Mouse (Mus musculus): Measurements from ENCODE around the gene Itgb7. TPM values are rescaled to one million over a fixed set of nuclear protein-coding genes. Genes with fewer than 3 reads are reported as not detected.
A peak's percentile ranks its signal among the peaks of the same experiment; 100 is the strongest.

Itgb7 gene
- polyA plus RNA-seq, 1 experiment from 2014 or later: 5.6 TPM

- 32% methylated on average over 8 of the region's 8 CpGs for WGBS
- peak overlapping the region; percentile 19; the same call in 1 of the 2 replicates for H3K27ac ChIP-seq (ENCODE audit: low read length)
- peaks cover 21% of the 10 kb centered on the region for H3K36me3 ChIP-seq (ENCODE audit: control insufficient read depth, insufficient read depth, low read length)
These were observed 26.0 kb downstream of the Itgb7 start for GRCm38 (mm10) chr15:102205779-102206178.

DNA sequence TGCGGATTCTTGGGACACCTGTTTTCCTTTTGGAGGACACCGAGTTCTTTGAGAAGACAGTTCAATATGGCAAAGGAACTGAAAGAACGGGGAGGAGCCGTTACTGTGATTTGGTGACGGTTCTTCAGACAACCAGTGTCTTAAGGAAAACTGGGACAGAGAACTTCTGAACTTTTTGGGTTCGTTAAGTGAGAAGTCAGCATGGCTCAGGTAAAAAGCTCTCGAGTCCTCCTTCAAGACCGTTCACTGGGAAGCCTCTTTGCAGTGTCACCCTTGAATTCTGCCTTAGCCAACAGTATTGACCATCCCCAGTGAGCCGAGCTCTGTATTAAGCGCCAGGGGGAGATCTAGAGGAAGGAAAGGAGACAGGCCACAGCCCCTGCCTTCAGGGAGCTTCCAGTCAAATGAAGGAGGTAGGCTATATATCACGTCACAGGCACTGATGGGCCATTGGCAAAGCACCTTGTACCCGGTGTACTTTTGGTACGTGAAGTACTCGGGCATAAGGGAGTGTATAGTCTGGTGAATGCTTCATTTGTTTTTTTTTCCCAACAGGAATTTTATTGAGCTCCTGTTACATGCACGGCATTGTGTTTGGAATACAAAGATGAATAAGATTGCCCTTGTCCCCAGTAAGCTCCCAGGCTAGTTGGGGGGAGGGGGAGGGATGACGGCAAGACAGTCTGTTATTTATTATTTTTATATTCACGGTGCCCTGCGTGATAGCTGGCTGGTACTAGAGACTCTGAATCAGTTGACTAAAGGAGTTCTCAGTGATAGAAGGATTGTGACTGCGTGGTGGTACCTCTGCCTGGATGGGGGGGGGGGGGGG lies 26.9 kb downstream of the Itgb7 start, which contains the start of gene Csad:
Gene Csad (minus strand): TSS at position 51 of the 832 bp plus-strand sequence.
- H3K9me3 ChIP-seq (replicated peaks; ENCODE audit: control insufficient read depth, low read length): no peaks in the 10 kb centered on the region
- peak within 1 kb of the TSS; percentile 89 for H3K4me3 ChIP-seq (replicated peaks; ENCODE audit: low read length)
- no peaks in the 10 kb centered on the region for H3K27me3 ChIP-seq (ENCODE audit: control insufficient read depth, insufficient read depth, low read length)
- H3K4me2 ChIP-seq (ENCODE audit: low read depth, low read length): peak within 1 kb of the TSS; percentile 94
- H3K9ac ChIP-seq (ENCODE audit: low read length): peak within 1 kb of the TSS; percentile 99
- peaks cover 32% of the 10 kb centered on the region for H3K4me1 ChIP-seq (ENCODE audit: control insufficient read depth, insufficient read depth, low read length)
- H3K36me3 ChIP-seq (ENCODE audit: control insufficient read depth, insufficient read depth, low read length): peaks cover 18% of the 10 kb centered on the region
- no peak for ATAC-seq (ENCODE audit: insufficient read depth, low FRiP score)
- 42% methylated on average over 19 of the region's 19 CpGs for WGBS
- H3K27ac ChIP-seq (ENCODE audit: low read length): peak within 1 kb of the TSS; percentile 100

More at GRCm38 (mm10) chr15:102205779-102206178, 26.0 kb downstream of the Itgb7 start:
- peaks cover 32% of the 10 kb centered on the region for H3K4me1 ChIP-seq (ENCODE audit: control insufficient read depth, insufficient read depth, low read length)
- H3K27me3 ChIP-seq (ENCODE audit: control insufficient read depth, insufficient read depth, low read length): no peaks in the 10 kb centered on the region
- ATAC-seq (ENCODE audit: insufficient read depth, low FRiP score): no peak
- peak overlapping the region; percentile 89 for H3K4me3 ChIP-seq (replicated peaks; ENCODE audit: low read length)
- H3K9ac ChIP-seq (ENCODE audit: low read length): peak overlapping the region; percentile 99
- peak overlapping the region; percentile 94 for H3K4me2 ChIP-seq (ENCODE audit: low read depth, low read length)
- H3K9me3 ChIP-seq (replicated peaks; ENCODE audit: control insufficient read depth, low read length): no peaks in the 10 kb centered on the region

DNA sequence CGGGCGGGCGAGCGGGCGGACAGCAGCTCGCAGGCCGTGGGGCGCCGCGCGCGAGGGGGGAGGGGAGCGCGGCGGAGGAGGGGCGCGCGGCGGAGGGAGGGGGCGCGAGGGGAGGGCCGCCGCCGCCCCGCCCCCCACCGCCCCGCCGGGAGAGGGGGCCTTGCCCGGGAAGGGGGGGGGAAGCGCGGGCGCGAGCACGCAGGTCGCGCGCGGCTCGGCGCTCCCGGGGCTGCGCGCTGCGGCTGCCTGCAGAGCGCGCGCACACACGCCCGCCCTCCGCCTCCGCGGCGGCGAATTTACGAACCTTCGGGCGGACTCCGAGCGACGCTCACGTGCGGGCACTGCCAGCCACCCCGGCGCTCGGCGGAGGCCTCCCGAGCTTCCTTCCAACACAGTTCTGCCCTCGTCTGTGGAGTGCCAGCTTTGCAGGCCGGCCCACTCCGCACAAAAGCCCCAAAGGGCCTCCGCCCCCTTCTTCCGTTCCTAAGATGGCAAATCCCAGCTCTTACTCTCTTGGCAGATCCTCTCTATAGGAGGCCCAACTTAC lies 27.8 kb downstream of the Itgb7 start:
- peak; percentile 48 for ATAC-seq (ENCODE audit: insufficient read depth, low FRiP score)
- no peaks in the 10 kb centered on the region for H3K9me3 ChIP-seq (replicated peaks; ENCODE audit: control insufficient read depth, low read length)
- under 1% methylated on average over 43 of the region's 72 CpGs for WGBS

DNA sequence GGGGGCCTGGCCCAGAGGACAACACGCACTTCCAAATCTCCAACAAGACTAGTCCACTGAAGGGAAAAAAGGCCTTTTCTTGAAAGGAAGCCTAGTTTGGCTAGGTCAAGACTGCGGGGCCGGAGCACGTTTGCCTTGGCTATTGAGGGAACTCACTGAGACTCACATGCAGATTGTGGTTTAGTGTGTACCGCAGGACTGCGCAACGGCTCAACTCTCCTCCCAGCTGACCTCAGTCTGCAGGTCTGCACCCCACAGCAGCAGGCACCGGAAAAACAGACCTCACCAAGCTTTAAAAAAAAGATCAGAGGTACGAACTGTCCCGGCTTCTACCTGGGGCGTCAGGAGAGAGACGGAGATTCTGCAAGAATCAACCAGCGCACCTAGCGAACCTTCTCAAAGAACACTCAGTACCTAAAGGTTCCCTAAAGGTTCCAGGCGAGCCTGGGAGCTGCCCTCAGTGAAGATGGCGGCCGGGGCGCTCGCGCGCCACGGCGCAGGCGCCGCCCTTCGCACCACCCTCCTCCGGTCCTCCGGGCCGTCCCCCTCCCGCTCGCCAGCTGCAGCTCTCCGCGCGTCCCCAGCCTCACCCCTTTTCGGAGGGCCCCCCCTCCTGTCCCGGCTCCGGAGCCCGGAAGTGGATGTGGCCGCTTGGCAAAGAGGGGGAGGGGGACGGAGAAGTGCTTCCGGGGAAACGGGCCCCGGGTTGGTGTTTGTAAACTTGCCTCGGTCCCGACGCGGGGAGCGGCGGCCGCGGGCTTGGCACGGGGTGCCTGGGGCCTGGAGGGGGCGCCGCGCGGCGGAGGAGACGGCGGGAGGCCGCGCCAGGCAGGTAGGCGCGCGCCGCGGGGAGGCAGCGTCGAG lies 28.5 kb downstream of the Itgb7 start, which contains the start of gene Zfp740:
Gene Zfp740 (plus strand): TSS at position 279 of the 864 bp plus-strand sequence.
- ATAC-seq (ENCODE audit: insufficient read depth, low FRiP score): peak; percentile 98
- Histone ChIP-seq H3K4me2 (ENCODE audit: low read depth, low read length) (peak within 1 kb of the TSS; percentile 94), H3K4me1 (ENCODE audit: control insufficient read depth, insufficient read depth, low read length) (peaks cover 32% of the 10 kb centered on the region), H3K4me3 (replicated peaks; ENCODE audit: low read length) (peak within 1 kb of the TSS; percentile 89), H3K9me3 (replicated peaks; ENCODE audit: control insufficient read depth, low read length) (no peaks in the 10 kb centered on the region), H3K27ac (ENCODE audit: low read length) (peak within 1 kb of the TSS; percentile 100), H3K36me3 (ENCODE audit: control insufficient read depth, insufficient read depth, low read length) (peaks cover 8% of the 10 kb centered on the region), H3K27me3 (ENCODE audit: control insufficient read depth, insufficient read depth, low read length) (no peaks in the 10 kb centered on the region), H3K9ac (ENCODE audit: low read length) (peak within 1 kb of the TSS; percentile 99)
- WGBS: under 1% methylated on average over 67 of the region's 68 CpGs

More for the DNA sequence above, 27.8 kb downstream of the Itgb7 start:
- peak overlapping the region; percentile 100 for H3K27ac ChIP-seq (ENCODE audit: low read length)
- H3K4me1 ChIP-seq (ENCODE audit: control insufficient read depth, insufficient read depth, low read length): peaks cover 32% of the 10 kb centered on the region
- H3K4me3 ChIP-seq (replicated peaks; ENCODE audit: low read length): peak overlapping the region; percentile 89
- peak overlapping the region; percentile 94 for H3K4me2 ChIP-seq (ENCODE audit: low read depth, low read length)
- peaks cover 11% of the 10 kb centered on the region for H3K36me3 ChIP-seq (ENCODE audit: control insufficient read depth, insufficient read depth, low read length)
- no peaks in the 10 kb centered on the region for H3K27me3 ChIP-seq (ENCODE audit: control insufficient read depth, insufficient read depth, low read length)
- peak overlapping the region; percentile 99 for H3K9ac ChIP-seq (ENCODE audit: low read length)

DNA sequence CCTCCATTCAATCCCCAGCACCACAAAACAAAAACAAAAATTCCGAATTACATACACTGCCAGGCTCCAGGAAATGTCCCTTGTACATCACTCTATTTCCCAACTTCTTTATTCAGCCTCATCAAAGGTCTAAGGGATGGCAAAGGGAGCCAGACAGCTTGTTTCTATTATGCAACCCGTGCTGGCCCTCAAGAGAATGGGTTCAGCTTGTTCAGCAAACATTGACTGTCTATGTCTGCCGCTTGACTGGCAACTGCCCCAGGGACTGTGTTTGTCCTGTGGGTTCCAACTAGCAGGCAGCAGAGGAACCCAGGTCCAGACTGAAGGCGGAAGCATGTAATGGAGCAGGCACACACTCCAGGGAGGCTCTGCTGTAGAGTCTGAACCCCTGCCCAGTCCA lies 32.9 kb downstream of the Itgb7 start:
- WGBS: 68% methylated on average over 4 of the region's 4 CpGs
- peaks cover 7% of the 10 kb centered on the region for H3K4me1 ChIP-seq (ENCODE audit: control insufficient read depth, insufficient read depth, low read length)
- no peaks in the 10 kb centered on the region for H3K27me3 ChIP-seq (ENCODE audit: control insufficient read depth, insufficient read depth, low read length)
- H3K4me2 ChIP-seq (ENCODE audit: low read depth, low read length): no peak overlapping the region
- no peak for ATAC-seq (ENCODE audit: insufficient read depth, low FRiP score)
- H3K9ac ChIP-seq (ENCODE audit: low read length): no peak overlapping the region
- no peak overlapping the region for H3K4me3 ChIP-seq (replicated peaks; ENCODE audit: low read length)
- no peaks in the 10 kb centered on the region for H3K9me3 ChIP-seq (replicated peaks; ENCODE audit: control insufficient read depth, low read length)
- no peaks in the 10 kb centered on the region for H3K36me3 ChIP-seq (ENCODE audit: control insufficient read depth, insufficient read depth, low read length)
- no peak overlapping the region for H3K27ac ChIP-seq (ENCODE audit: low read length)

DNA sequence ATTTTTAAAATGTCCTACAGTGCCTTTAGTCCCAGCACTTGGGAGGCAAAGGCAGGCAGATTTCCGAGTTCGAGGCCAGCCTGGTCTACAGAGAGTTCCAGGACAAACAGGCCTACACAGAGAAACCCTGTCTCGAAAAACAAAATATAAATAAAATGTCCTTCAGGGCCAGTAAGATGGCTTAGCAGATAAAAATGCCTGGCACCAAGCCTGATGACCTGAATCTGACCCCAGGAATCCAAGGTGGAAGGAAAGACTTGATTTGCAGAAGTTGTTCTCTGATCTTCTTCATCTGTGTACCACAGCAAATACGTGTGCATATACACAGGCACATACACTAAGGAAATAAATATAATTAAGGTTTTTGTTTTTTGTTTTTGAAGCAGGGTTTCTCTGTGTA lies 36.4 kb downstream of the Itgb7 start:
- H3K9me3 ChIP-seq (replicated peaks; ENCODE audit: control insufficient read depth, low read length): no peaks in the 10 kb centered on the region
- H3K4me2 ChIP-seq (ENCODE audit: low read depth, low read length): no peak overlapping the region
- H3K9ac ChIP-seq (ENCODE audit: low read length): no peak overlapping the region
- H3K27me3 ChIP-seq (ENCODE audit: control insufficient read depth, insufficient read depth, low read length): no peaks in the 10 kb centered on the region
- no peak for ATAC-seq (ENCODE audit: insufficient read depth, low FRiP score)
- no peaks in the 10 kb centered on the region for H3K36me3 ChIP-seq (ENCODE audit: control insufficient read depth, insufficient read depth, low read length)
- H3K27ac ChIP-seq (ENCODE audit: low read length): no peak overlapping the region
- peaks cover 7% of the 10 kb centered on the region; the same call in 1 of the 2 replicates for H3K4me1 ChIP-seq (ENCODE audit: control insufficient read depth, insufficient read depth, low read length)
- 58% methylated on average over 4 of the region's 4 CpGs for WGBS
- no peak overlapping the region for H3K4me3 ChIP-seq (replicated peaks; ENCODE audit: low read length)

DNA sequence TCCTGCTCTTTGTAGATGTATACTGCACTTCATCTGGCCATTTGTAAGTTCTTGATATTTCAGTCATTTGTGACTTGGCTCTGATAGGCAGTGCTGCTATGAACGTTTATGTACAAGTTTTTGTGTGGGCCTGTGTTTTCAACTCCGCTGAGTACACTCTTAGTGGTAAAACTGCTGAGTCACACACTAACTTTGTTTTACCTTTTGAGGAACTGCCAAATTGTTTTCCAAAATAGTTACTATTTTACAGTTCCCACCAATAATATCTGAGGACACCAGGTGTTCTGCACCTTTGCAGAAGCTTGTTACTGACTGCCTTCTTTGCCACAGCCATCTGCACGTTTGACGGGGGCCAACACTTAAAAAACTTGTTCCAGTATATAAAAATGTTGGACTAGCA lies 37.3 kb downstream of the Itgb7 start:
- H3K9ac ChIP-seq (ENCODE audit: low read length): no peak overlapping the region
- ATAC-seq (ENCODE audit: insufficient read depth, low FRiP score): no peak
- 76% methylated on average over 4 of the region's 4 CpGs for WGBS

GRCm38 (mm10) chr15:102193652-102194051 lies 38.1 kb downstream of the Itgb7 start:
- H3K36me3 ChIP-seq (ENCODE audit: control insufficient read depth, insufficient read depth, low read length): no peaks in the 10 kb centered on the region
- no peak overlapping the region for H3K9ac ChIP-seq (ENCODE audit: low read length)
- WGBS: 81% methylated on average over 4 of the region's 4 CpGs
- H3K4me3 ChIP-seq (replicated peaks; ENCODE audit: low read length): no peak overlapping the region
- H3K4me2 ChIP-seq (ENCODE audit: low read depth, low read length): no peak overlapping the region
- H3K9me3 ChIP-seq (replicated peaks; ENCODE audit: control insufficient read depth, low read length): no peaks in the 10 kb centered on the region
- no peak overlapping the region for H3K27ac ChIP-seq (ENCODE audit: low read length)
- H3K27me3 ChIP-seq (ENCODE audit: control insufficient read depth, insufficient read depth, low read length): no peaks in the 10 kb centered on the region
- peaks cover 9% of the 10 kb centered on the region; the same call in 1 of the 2 replicates for H3K4me1 ChIP-seq (ENCODE audit: control insufficient read depth, insufficient read depth, low read length)
- ATAC-seq (ENCODE audit: insufficient read depth, low FRiP score): no peak

More for the DNA sequence above, 37.3 kb downstream of the Itgb7 start:
- Histone ChIP-seq H3K36me3 (ENCODE audit: control insufficient read depth, insufficient read depth, low read length) (no peaks in the 10 kb centered on the region), H3K4me1 (ENCODE audit: control insufficient read depth, insufficient read depth, low read length) (peaks cover 7% of the 10 kb centered on the region; the same call in 1 of the 2 replicates), H3K27ac (ENCODE audit: low read length) (no peak overlapping the region), H3K27me3 (ENCODE audit: control insufficient read depth, insufficient read depth, low read length) (no peaks in the 10 kb centered on the region), H3K4me3 (replicated peaks; ENCODE audit: low read length) (no peak overlapping the region), H3K4me2 (ENCODE audit: low read depth, low read length) (no peak overlapping the region), H3K9me3 (replicated peaks; ENCODE audit: control insufficient read depth, low read length) (no peaks in the 10 kb centered on the region)
